Mouse (Mus musculus) gonadal fat pad, adult 2 months (tissue): Measurements from ENCODE around the gene Ptprj. TPM values are rescaled to one million over a fixed set of nuclear protein-coding genes. Genes with fewer than 3 reads are reported as not detected.
"Not testable (repeated sequence)": the region's sequence is repeated elsewhere in the genome, so short reads cannot be mapped to it uniquely, and the experiment has no call there.

ENCODE experiments used
- DNase-seq: peaks from one replicate; pipeline ENCODE4 v3.0.0-alpha.2; 2012; ENCODE audit warnings: low read depth
- polyA plus RNA-seq: library from polyadenylated mRNA; depleted of rRNA; stranded (reverse); fragments of >200 nt; gene quantifications from 2 replicates; pipeline ENCODE4 v1.2.3, GENCODE M21; 2012; rRNA removed

The Ptprj gene
- polyA plus RNA-seq, 1 experiment: 11.8 TPM

- not testable (repeated sequence) for DNase-seq
These were observed 166.2 kb downstream of the Ptprj start for GRCm38 (mm10) chr2:90414110-90414821.

GRCm38 (mm10) chr2:90398633-90399107 is 181.8 kb downstream of the Ptprj start, which contains the start of gene Olfr1274-ps:
Olfr1274-ps (plus strand) TSS chr2:90398683.
- DNase-seq: not testable (repeated sequence)

Other genes with a start within 250 kb of the Ptprj start
- gene Olfr1274-ps, start 182.0 kb downstream of the Ptprj start, polyA plus RNA-seq: not detected in 2 replicates
- gene Nup160, start 96.6 kb upstream of the Ptprj start, polyA plus RNA-seq: 6.8 and 8.1 TPM in 2 replicates
- 30.0 and 36.1 TPM in 2 replicates for gene Fnbp4, start 164.7 kb upstream of the Ptprj start, polyA plus RNA-seq
- gene Agbl2, start 202.1 kb upstream of the Ptprj start, polyA plus RNA-seq: 0.73 and 0.77 TPM in 2 replicates